Mouse (Mus musculus) intestine, postnatal 0 days (tissue): Measurements from ENCODE around the gene Gm21103. TPM values are rescaled to one million over a fixed set of nuclear protein-coding genes. Genes with fewer than 3 reads are reported as not detected.
"Not testable (repeated sequence)": the region's sequence is repeated elsewhere in the genome, so short reads cannot be mapped to it uniquely, and the experiment has no call there.

Experiments
- ATAC-seq: fragments of 200-750 bp; cut with Nextera tagmentation; 2 replicates; pipeline ENCODE4 v1.8.0; 2017; ENCODE audit warnings: mild to moderate bottlenecking, moderate TSS enrichment, moderate library complexity
- H3K27ac ChIP-seq: fragments of 300-500 bp; sonication (generic); 2 replicates; pipeline ENCODE4 v1.5.1; 2014; ENCODE audit warnings: mild to moderate bottlenecking, low read depth, low read length, moderate library complexity
- H3K27me3 ChIP-seq: fragments of 300-500 bp; sonication (generic); replicated peaks from 2 replicates; pipeline ENCODE4 v1.6.1; 2014; ENCODE audit warnings: low read length, mixed read lengths; ENCODE audit not compliant: control insufficient read depth, insufficient read depth
- H3K36me3 ChIP-seq: fragments of 300-500 bp; sonication (generic); 2 replicates; pipeline ENCODE4 v1.6.1; 2014; ENCODE audit warnings: mild to moderate bottlenecking, moderate library complexity; ENCODE audit not compliant: control insufficient read depth, insufficient read depth
- H3K4me1 ChIP-seq: fragments of 300-500 bp; sonication (generic); replicated peaks from 2 replicates; pipeline ENCODE4 v1.6.1; 2014; ENCODE audit warnings: antibody characterized with exemption, low read length, mixed read lengths; ENCODE audit not compliant: control insufficient read depth, insufficient read depth
- H3K4me2 ChIP-seq: fragments of 300-500 bp; sonication (generic); replicated peaks from 2 replicates; pipeline ENCODE4 v1.6.1; 2014; ENCODE audit warnings: low read depth, mild to moderate bottlenecking, moderate library complexity
- H3K4me3 ChIP-seq: fragments of 300-500 bp; sonication (generic); 2 replicates; pipeline ENCODE4 v1.5.1; 2014; ENCODE audit warnings: low read depth, low read length
- H3K9ac ChIP-seq: fragments of 300-500 bp; sonication (generic); 2 replicates; pipeline ENCODE4 v1.6.1; 2014; ENCODE audit warnings: mild to moderate bottlenecking, low read depth, low read length
- H3K9me3 ChIP-seq: fragments of 300-500 bp; sonication (generic); 2 replicates; pipeline ENCODE4 v1.6.1; 2016; ENCODE audit warnings: mixed run types; ENCODE audit not compliant: control insufficient read depth
- WGBS: fragments of 180-500 bp; shearing (Covaris S2); extraction: QIAGEN DNeasy Blood & Tissue Kit; methylation state at CpG from one replicate; pipeline ENCODE4 v1.1.7; 2014; 5-methylcytosine and 5-hydroxymethylcytosine counted together
- polyA plus RNA-seq: library from polyadenylated mRNA; unstranded; fragments of >200 nt; fragmentation: Nextera tagmentation; extraction: Ambion mirVana; gene quantifications from 2 replicates; pipeline ENCODE4 v1.2.1, GENCODE M21; 2015

Gene Gm21103
- polyA plus RNA-seq, result not detected in 2 replicates

GRCm38 (mm10) chr14:6304743-6305142, at the start of gene Gm21103:
Gm21103 (minus strand) TSS chr14:6304843.
- H3K4me2 ChIP-seq, ATAC-seq, H3K27me3 ChIP-seq, H3K9me3 ChIP-seq, H3K9ac ChIP-seq, H3K27ac ChIP-seq, H3K4me1 ChIP-seq, H3K36me3 ChIP-seq, H3K4me3 ChIP-seq: not testable (repeated sequence)
- 78% methylated on average over 2 of the region's 2 CpGs for WGBS

GRCm38 (mm10) chr14:6343578-6343977, 38.9 kb upstream of the Gm21103 start, which contains the start of gene Gm3618:
Gm3618 (minus strand) TSS chr14:6343678.
- H3K4me1 ChIP-seq, H3K9ac ChIP-seq, H3K27ac ChIP-seq, H3K36me3 ChIP-seq, H3K9me3 ChIP-seq, H3K4me3 ChIP-seq, ATAC-seq, H3K27me3 ChIP-seq, H3K4me2 ChIP-seq: not testable (repeated sequence)
- WGBS, result no CpG with 5 or more reads among the region's 10 CpGs

- not testable (repeated sequence) for H3K9ac ChIP-seq, ATAC-seq, H3K27ac ChIP-seq, H3K9me3 ChIP-seq, H3K36me3 ChIP-seq, H3K4me1 ChIP-seq, H3K27me3 ChIP-seq
- peak within 1 kb of the TSS; percentile 35 for H3K4me3 ChIP-seq
- peak within 1 kb of the TSS; percentile 75 for H3K4me2 ChIP-seq
- under 1% methylated on average over 35 of the region's 57 CpGs for WGBS
These were observed 17.5 kb downstream of the Gm21103 start, which contains the start of gene Gm3411 for GRCm38 (mm10) chr14:6286931-6287715. Gm3411 (minus strand) TSS chr14:6287250.

Other genes starting within 250 kb of the Gm21103 start
- gene Gm6337, start 246.6 kb downstream of the Gm21103 start, polyA plus RNA-seq, result not detected in 2 replicates
- 0.13 and 0.39 TPM in 2 replicates for gene Gm8206, start 210.9 kb downstream of the Gm21103 start, polyA plus RNA-seq
- 0.30 and 0.47 TPM in 2 replicates for gene Gm3468, start 196.2 kb downstream of the Gm21103 start, polyA plus RNA-seq
- not detected in 2 replicates for gene Gm3476, start 179.0 kb downstream of the Gm21103 start, polyA plus RNA-seq
- gene Gm21560, start 85.6 kb downstream of the Gm21103 start, polyA plus RNA-seq, result not detected in 2 replicates
- gene Gm3411, start 17.6 kb downstream of the Gm21103 start, polyA plus RNA-seq, result 0.70 and 1.1 TPM in 2 replicates
- gene Gm3618, start 38.8 kb upstream of the Gm21103 start, polyA plus RNA-seq, result not detected in 2 replicates
- gene Gm16440, start 85.5 kb upstream of the Gm21103 start, polyA plus RNA-seq, result not detected in 2 replicates
- gene Gm3591, start 107.6 kb upstream of the Gm21103 start, polyA plus RNA-seq, result 0.46 TPM in 1 of 2 replicates, not detected in the other
- not detected in 2 replicates for gene Gm3594, start 139.8 kb upstream of the Gm21103 start, polyA plus RNA-seq
- not detected in 2 replicates for gene Gm8356, start 232.4 kb upstream of the Gm21103 start, polyA plus RNA-seq